Mouse (Mus musculus): ENCODE measurements at regions not wholly inside any gene's neighbourhood (a gene's known extent, or its start where the extent isn't known, plus 50 kb on each side); places are given as distances from the start of the nearest gene placed in this dataset.

GRCm38 (mm10) chr10:19530056-19530455, 61.7 kb upstream of the Ifngr1 start:
- TF ChIP-seq CTCF (IDR thresholded peaks at IDR 0.05; ENCODE audit: low read depth, low read length) (no peak), POLR2A (IDR thresholded peaks at IDR 0.05; ENCODE audit: extremely low read depth, insufficient read depth, low read length) (no peak)
